Mouse (Mus musculus) hindbrain, postnatal 0 days (tissue): ENCODE measurements around the gene Syce3. TPM values are rescaled to one million over a fixed set of nuclear protein-coding genes. Genes with fewer than 3 reads are reported as not detected.
A peak's percentile ranks its signal among the peaks of the same experiment; 100 is the strongest.

Experiments used
- ATAC-seq: fragments of 200-750 bp; cut with Nextera tagmentation; 2 replicates; pipeline ENCODE4 v1.8.0; 2017; ENCODE audit warnings: mild to moderate bottlenecking, moderate TSS enrichment, moderate library complexity
- DNase-seq: peaks from one replicate; pipeline ENCODE4 v3.0.0-alpha.2; 2015; ENCODE audit warnings: low spot score
- H3K27ac ChIP-seq: fragments of 300-500 bp; sonication (generic); 2 replicates; pipeline ENCODE4 v1.5.1; 2014; ENCODE audit warnings: mild to moderate bottlenecking
- H3K27me3 ChIP-seq: fragments of 300-500 bp; sonication (generic); 2 replicates; pipeline ENCODE4 v1.6.1; 2014; ENCODE audit warnings: low read length, mixed read lengths; ENCODE audit not compliant: insufficient read depth
- H3K36me3 ChIP-seq: fragments of 300-500 bp; sonication (generic); 2 replicates; pipeline ENCODE4 v1.6.1; 2014; ENCODE audit warnings: low read length, mixed read lengths; ENCODE audit not compliant: insufficient read depth
- H3K4me1 ChIP-seq: fragments of 300-500 bp; sonication (generic); 2 replicates; pipeline ENCODE4 v1.6.1; 2014; ENCODE audit warnings: antibody characterized with exemption, low read length, mixed read lengths; ENCODE audit not compliant: insufficient read depth
- H3K4me2 ChIP-seq: fragments of 300-500 bp; sonication (generic); 2 replicates; pipeline ENCODE4 v1.6.1; 2014; ENCODE audit warnings: low read depth, mild to moderate bottlenecking, low read length, moderate library complexity, mixed read lengths
- H3K4me3 ChIP-seq: fragments of 300-500 bp; sonication (generic); 2 replicates; pipeline ENCODE4 v1.5.1; 2014; ENCODE audit warnings: low read length
- H3K9ac ChIP-seq: fragments of 300-500 bp; sonication (generic); replicated peaks from 2 replicates; pipeline ENCODE4 v1.6.1; 2014; ENCODE audit warnings: mild to moderate bottlenecking, low read length, moderate library complexity, mixed read lengths
- H3K9me3 ChIP-seq: fragments of 300-500 bp; sonication (generic); 2 replicates; pipeline ENCODE4 v1.6.1; 2016; ENCODE audit warnings: low read length, mixed read lengths
- CTCF ChIP-seq: IDR thresholded peaks from 2 replicates; pipeline ENCODE4 v1.5.1; 2016; ENCODE audit warnings: antibody characterized with exemption, control low read depth, low read depth
- WGBS: fragments of 180-500 bp; shearing (Covaris S2); extraction: QIAGEN DNeasy Blood & Tissue Kit; methylation state at CpG from one replicate; pipeline ENCODE4 v1.1.7; 2014; 5-methylcytosine and 5-hydroxymethylcytosine counted together
- polyA plus RNA-seq: library from polyadenylated mRNA; unstranded; fragments of >200 nt; fragmentation: Nextera tagmentation; extraction: Ambion mirVana; gene quantifications from 2 replicates; pipeline ENCODE4 v1.2.1, GENCODE M21; 2015
- total RNA-seq: library from RNA; depleted of rRNA; stranded (reverse); fragments of >200 nt; gene quantifications from 2 replicates; pipeline ENCODE4 v1.2.3, GENCODE M21; 2014

Gene Syce3
- total and polyA plus RNA-seq, 2 experiments from 2014 or later: not detected

DNA sequence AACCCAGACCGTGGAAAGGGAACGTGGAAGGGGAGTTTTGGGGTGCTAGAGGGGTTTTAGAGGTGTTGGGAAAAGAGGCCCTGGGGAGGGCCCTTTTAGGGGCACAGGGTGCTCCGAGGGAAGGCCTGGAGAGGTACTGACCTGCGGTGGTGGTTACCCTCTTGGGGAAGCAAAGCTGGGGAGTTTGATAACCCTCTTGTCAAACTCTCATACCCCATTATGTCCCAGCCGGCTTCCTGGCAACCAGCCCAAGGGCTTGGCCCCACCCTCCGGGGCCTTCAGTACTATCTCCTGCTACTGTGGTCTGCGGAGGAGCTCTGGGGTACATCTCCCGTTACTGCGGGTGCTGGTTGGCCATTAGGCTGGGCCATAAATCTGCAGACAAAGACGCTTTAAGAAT, 30.9 kb downstream of the Syce3 start:
- Histone ChIP-seq H3K9ac (no peak overlapping the region), H3K4me3 (peak overlapping the region; percentile 30), H3K9me3 (no peaks in the 10 kb centered on the region), H3K27ac (no peak overlapping the region), H3K4me1 (0 out of 2 replicates have a peak, but pooled peaks cover 9% of the 10 kb centered on the region), H3K36me3 (no peaks in the 10 kb centered on the region), H3K4me2 (peak overlapping the region; percentile 57), H3K27me3 (peaks cover 24% of the 10 kb centered on the region)
- no peak for TF ChIP-seq CTCF
- WGBS: 15% methylated on average over 10 of the region's 10 CpGs
- DNase-seq (no peak), ATAC-seq (no peak)

DNA sequence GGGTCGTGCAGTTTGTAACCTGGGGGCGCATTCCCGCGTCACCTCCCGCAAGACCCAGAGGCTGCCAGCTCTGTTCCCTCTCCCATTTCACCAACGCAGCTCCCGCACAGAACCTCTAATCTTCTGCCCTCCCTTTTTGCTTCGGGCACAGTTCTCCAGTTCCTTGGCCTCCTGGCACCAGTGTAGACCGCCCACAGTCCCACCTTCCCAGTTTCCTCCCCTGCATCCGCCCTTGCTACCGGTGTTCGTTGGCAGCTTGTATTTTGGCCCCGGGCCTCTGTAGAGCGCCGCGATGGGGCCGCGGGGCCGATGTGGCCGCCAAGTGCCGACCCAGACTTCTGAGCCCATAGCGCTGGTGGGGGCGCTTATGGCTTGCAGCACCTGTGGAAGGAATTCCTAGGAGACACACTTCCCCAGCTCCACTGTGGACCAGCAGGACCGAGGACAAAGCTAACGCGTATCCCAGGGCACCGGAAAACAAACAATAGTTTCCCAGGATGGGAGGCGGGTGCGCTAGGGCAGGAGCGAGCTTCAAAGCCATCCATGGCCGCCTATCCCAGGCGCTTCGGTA, 31.4 kb downstream of the Syce3 start, which contains the start of gene Odf3b:
Odf3b (minus strand) TSS at position 452 of the 571 bp plus-strand sequence.
- TF ChIP-seq CTCF: no peak
- Histone ChIP-seq H3K36me3 (no peaks in the 10 kb centered on the region), H3K27ac (no peak within 1 kb of the TSS), H3K9ac (peak within 1 kb of the TSS; percentile 22; the same call in 1 of the 2 replicates), H3K4me3 (peak within 1 kb of the TSS; percentile 30), H3K4me1 (0 out of 2 replicates have a peak, but pooled peaks cover 9% of the 10 kb centered on the region), H3K9me3 (no peaks in the 10 kb centered on the region), H3K4me2 (peak within 1 kb of the TSS; percentile 57), H3K27me3 (peaks cover 24% of the 10 kb centered on the region)
- no peak for DNase-seq
- ATAC-seq: no peak
- WGBS: 1% methylated on average over 32 of the region's 33 CpGs

DNA sequence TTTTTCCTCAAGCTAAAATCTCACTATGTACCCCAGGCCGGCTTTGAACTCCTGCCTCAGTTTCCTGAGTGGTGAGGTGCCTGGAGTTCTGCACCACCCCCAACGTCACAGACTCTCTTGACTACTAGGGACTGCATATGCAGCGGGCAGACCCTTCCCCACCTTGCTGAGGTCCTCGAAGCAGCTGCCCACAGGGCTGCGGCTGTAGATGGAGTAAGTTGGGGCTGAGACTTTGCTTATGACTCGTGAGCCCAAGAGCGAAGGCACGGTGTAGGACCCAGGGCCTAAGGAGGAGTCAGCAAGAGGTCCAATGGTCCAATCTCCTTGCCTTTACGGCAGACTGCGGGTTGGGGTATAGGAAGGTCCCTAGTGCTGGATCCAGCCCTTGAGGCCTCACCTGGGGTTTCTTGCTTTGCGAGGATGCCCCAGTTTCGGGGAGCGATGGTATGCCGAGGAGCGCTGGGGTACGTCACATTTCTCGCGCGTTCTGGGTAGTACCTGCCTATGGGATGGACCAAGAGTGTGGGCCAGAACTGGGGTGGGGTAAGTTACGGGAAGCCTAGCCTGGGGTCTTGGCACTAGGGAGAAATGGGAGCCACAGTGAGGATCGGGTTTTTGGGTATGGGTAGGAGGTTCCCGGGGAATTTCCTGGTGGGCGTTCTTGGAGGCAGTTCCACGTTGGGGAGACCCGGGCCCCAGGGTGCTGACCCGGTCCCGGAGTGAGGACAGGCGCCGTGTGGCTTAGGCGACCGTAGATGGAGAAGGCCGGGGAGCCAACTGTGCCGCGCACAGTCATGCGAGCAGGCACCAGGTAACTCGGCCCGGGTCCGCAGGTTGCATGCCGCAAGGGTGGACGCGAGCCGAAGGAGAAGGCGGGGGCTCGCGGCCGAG, 32.1 kb downstream of the Syce3 start:
- peak overlapping the region; percentile 22; the same call in 1 of the 2 replicates for H3K9ac ChIP-seq
- H3K4me2 ChIP-seq: peak overlapping the region; percentile 57
- H3K27ac ChIP-seq: no peak overlapping the region
- no peaks in the 10 kb centered on the region for H3K9me3 ChIP-seq
- TF ChIP-seq CTCF: no peak
- 0 out of 2 replicates have a peak, but pooled peaks cover 9% of the 10 kb centered on the region for H3K4me1 ChIP-seq
- H3K27me3 ChIP-seq: peaks cover 24% of the 10 kb centered on the region
- DNase-seq (no peak), ATAC-seq (no peak)
- H3K4me3 ChIP-seq: peak overlapping the region; percentile 30
- H3K36me3 ChIP-seq: no peaks in the 10 kb centered on the region
- WGBS: 13% methylated on average over 46 of the region's 46 CpGs

DNA sequence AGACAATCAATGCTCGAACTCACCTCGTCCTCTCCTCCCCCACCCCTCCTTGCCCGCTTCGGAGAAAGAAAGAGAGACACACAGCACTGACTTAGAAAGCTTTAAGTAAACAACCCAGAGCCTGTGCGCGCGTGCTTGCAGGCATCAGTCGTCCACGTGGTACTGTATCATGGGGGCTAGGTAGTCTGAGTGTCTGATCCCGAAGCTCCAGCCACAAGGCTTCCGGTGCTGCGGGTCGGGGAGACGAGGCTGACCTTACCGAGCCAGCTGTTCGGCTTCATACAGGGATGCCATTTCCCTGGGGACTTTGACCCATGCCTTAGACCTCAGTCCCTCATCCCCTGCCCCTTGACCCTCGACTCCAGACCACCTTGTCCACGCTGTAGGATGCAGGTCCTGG, 32.9 kb downstream of the Syce3 start:
- Histone ChIP-seq H3K4me3 (no peak overlapping the region), H3K4me2 (no peak overlapping the region), H3K27me3 (peaks cover 24% of the 10 kb centered on the region)

DNA sequence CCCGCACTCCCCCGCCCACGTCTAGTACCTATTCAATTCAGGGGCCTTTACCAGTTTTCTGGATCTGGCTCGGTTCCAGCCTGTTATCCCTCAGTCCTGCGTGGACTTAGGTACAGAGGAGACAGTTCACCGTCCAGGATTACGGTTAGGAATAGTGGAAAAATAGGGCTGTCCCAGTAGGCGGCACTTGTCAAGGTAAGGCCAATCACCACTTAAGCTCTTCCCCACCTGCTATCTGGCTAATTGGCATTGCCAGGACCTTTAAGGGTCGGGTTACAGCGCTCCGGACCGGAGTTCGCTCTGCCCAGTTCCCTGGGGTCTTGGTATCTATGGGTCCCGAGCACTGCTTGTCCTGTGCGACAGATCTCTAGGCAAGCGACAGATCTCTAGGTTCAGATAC, 33.3 kb downstream of the Syce3 start, which contains the start of gene Tymp:
Tymp (minus strand) TSS at position 83 of the 400 bp plus-strand sequence.
- Histone ChIP-seq H3K36me3 (peaks cover 3% of the 10 kb centered on the region; the same call in 1 of the 2 replicates), H3K4me1 (peaks cover 9% of the 10 kb centered on the region; the same call in 1 of the 2 replicates), H3K9me3 (no peaks in the 10 kb centered on the region), H3K4me3 (no peak within 1 kb of the TSS), H3K9ac (no peak within 1 kb of the TSS), H3K4me2 (no peak within 1 kb of the TSS), H3K27me3 (peaks cover 24% of the 10 kb centered on the region), H3K27ac (no peak within 1 kb of the TSS)
- no peak for TF ChIP-seq CTCF
- ATAC-seq: no peak
- 29% methylated on average over 16 of the region's 16 CpGs for WGBS
- DNase-seq: no peak

More for the DNA sequence above, 32.9 kb downstream of the Syce3 start:
- TF ChIP-seq CTCF: no peak
- Histone ChIP-seq H3K36me3 (no peaks in the 10 kb centered on the region), H3K27ac (no peak overlapping the region), H3K9me3 (no peaks in the 10 kb centered on the region), H3K4me1 (peaks cover 9% of the 10 kb centered on the region; the same call in 1 of the 2 replicates), H3K9ac (no peak overlapping the region)
- no peak for ATAC-seq
- no peak for DNase-seq
- 9% methylated on average over 18 of the region's 18 CpGs for WGBS

DNA sequence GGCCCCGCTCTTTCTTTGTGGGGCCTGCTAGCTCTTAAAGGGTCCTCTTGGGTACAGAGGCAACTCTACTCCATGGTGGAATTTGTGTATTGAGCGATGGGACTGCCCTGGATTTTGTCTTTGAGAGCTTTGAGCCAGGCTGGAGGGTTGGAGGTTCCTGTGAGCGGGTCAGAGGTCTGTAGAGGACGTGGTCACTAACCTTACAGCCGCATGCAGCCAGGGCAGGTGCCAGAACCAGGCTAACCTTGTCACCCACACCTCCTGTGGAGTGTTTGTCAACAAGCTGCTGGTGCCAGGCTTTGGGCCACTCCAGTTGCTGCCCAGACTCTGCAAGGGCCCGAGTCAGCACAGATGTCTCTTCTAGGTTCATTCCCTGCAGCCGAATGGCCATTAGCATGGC, 34.3 kb downstream of the Syce3 start:
- no peaks in the 10 kb centered on the region for H3K9me3 ChIP-seq
- no peak for TF ChIP-seq CTCF
- H3K27me3 ChIP-seq: peaks cover 24% of the 10 kb centered on the region

More for the DNA sequence above, 34.3 kb downstream of the Syce3 start:
- WGBS: 85% methylated on average over 7 of the region's 7 CpGs
- no peak overlapping the region for H3K9ac ChIP-seq
- DNase-seq: no peak
- no peak for ATAC-seq
- H3K4me2 ChIP-seq: no peak overlapping the region
- no peak overlapping the region for H3K4me3 ChIP-seq
- H3K27ac ChIP-seq: no peak overlapping the region
- peaks cover 9% of the 10 kb centered on the region; the same call in 1 of the 2 replicates for H3K4me1 ChIP-seq
- peaks cover 12% of the 10 kb centered on the region for H3K36me3 ChIP-seq
